ENCODE assay signal across 11 mouse cellular contexts in the genomic region with DNA sequence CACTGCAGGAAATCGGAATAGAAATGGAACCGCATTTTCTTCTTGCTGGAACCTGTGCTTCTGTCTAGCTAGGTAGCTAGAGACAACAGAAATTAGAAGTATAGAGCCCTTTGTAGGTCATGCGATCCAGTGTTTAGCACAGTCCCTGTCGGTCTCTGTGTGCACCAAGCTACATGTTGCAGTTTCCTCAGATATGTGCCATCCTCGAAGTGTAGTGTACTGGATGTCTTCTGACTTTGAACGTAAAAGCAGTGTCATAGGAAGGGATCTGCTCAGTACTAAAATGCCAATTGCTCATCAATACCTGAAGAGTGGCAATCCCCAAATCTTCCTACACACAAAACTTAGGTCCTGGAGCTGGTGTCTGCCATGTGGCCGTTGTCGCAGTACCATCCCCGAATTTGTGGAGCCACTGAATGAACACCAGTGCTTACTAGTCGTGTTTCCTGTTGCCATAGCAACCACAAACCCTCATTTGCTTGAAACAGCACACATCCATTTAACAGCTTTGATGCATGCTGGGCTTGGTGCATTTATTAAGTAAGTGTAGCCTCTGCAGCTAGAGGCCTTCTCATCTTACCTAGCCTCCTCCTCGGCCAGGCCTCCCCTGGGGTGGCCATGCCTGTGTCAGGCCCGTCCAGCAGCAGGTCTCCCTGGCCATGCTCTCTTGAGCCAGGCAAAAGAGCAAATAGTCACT.
DNase-seq lines count a peak whose midpoint lies in the region; ATAC-seq lines count a peak whose summit lies in the region.
"Had no signal": no experiment of that assay in that cellular context is flagged by ENCODE, and none has a peak within 500 bp of the region (broad histone marks: within the 10 kb centered on the region; RNA-seq: fewer than 3 reads in every experiment).

No protein-coding gene starts in this region.

- WGBS in forebrain, embryonic 11.5 days, result 55% methylated on average over 12 of the region's 12 CpGs
- 57% methylated on average over 12 of the region's 12 CpGs for WGBS in forebrain, embryonic 10.5 days
- WGBS in hindbrain, embryonic 12.5 days, result 45% methylated on average over 12 of the region's 12 CpGs
- 37% methylated on average over 12 of the region's 12 CpGs for WGBS in midbrain, embryonic 15.5 days

- no peaks in the 10 kb centered on the region for H3K36me3 ChIP-seq in forebrain, embryonic 11.5 days (ENCODE audit: control insufficient read depth, insufficient read depth, low read length)
- H3K36me3 ChIP-seq in forebrain, embryonic 10.5 days (replicated peaks), result no peaks in the 10 kb centered on the region
- H3K36me3 ChIP-seq in hindbrain, embryonic 12.5 days, result no peaks in the 10 kb centered on the region
- no peaks in the 10 kb centered on the region for H3K36me3 ChIP-seq in midbrain, embryonic 15.5 days (replicated peaks)
- H3K36me3 ChIP-seq: lung, embryonic 15.5 days had no signal

- no peak overlapping the region for H3K4me3 ChIP-seq in forebrain, embryonic 11.5 days (ENCODE audit: low read depth, low read length)
- H3K4me3 ChIP-seq in forebrain, embryonic 10.5 days, result no peak overlapping the region
- H3K4me3 ChIP-seq in hindbrain, embryonic 12.5 days, result no peak overlapping the region
- no peak overlapping the region for H3K4me3 ChIP-seq in midbrain, embryonic 15.5 days
- H3K4me3 ChIP-seq: embryonic facial prominence, embryonic 13.5 days; lung, embryonic 15.5 days had no signal

- H3K4me2 ChIP-seq in forebrain, embryonic 11.5 days (ENCODE audit: low read depth, low read length, severe bottlenecking), result no peak overlapping the region
- H3K4me2 ChIP-seq in hindbrain, embryonic 12.5 days (replicated peaks), result no peak overlapping the region
- H3K4me2 ChIP-seq in midbrain, embryonic 15.5 days, result no peak overlapping the region
- H3K4me2 ChIP-seq: embryonic facial prominence, embryonic 13.5 days; lung, embryonic 15.5 days had no signal

- no peak overlapping the region for H3K27ac ChIP-seq in forebrain, embryonic 11.5 days (ENCODE audit: low read depth, low read length)
- no peak overlapping the region for H3K27ac ChIP-seq in forebrain, embryonic 10.5 days
- no peak overlapping the region for H3K27ac ChIP-seq in hindbrain, embryonic 12.5 days
- peak overlapping the region; percentile 61 for H3K27ac ChIP-seq in midbrain, embryonic 15.5 days
- H3K27ac ChIP-seq: embryonic facial prominence, embryonic 13.5 days had no signal

- H3K9me3 ChIP-seq in forebrain, embryonic 11.5 days (ENCODE audit: control insufficient read depth, low read length), result no peaks in the 10 kb centered on the region
- no peaks in the 10 kb centered on the region for H3K9me3 ChIP-seq in forebrain, embryonic 10.5 days
- H3K9me3 ChIP-seq in hindbrain, embryonic 12.5 days (replicated peaks), result no peaks in the 10 kb centered on the region
- H3K9me3 ChIP-seq in midbrain, embryonic 15.5 days, result no peaks in the 10 kb centered on the region
- H3K9me3 ChIP-seq: embryonic facial prominence, embryonic 13.5 days; lung, embryonic 15.5 days had no signal

- no peaks in the 10 kb centered on the region for H3K27me3 ChIP-seq in forebrain, embryonic 11.5 days (ENCODE audit: control insufficient read depth, insufficient read depth, low read length)
- H3K27me3 ChIP-seq in forebrain, embryonic 10.5 days (ENCODE audit: poor library complexity, severe bottlenecking), result 0 out of 2 replicates have a peak, but pooled peaks cover 6% of the 10 kb centered on the region
- no peaks in the 10 kb centered on the region for H3K27me3 ChIP-seq in hindbrain, embryonic 12.5 days
- H3K27me3 ChIP-seq in midbrain, embryonic 15.5 days (replicated peaks), result no peaks in the 10 kb centered on the region
- H3K27me3 ChIP-seq: embryonic facial prominence, embryonic 13.5 days; lung, embryonic 15.5 days had no signal

- H3K9ac ChIP-seq in forebrain, embryonic 11.5 days (ENCODE audit: low read length), result no peak overlapping the region
- 0 out of 2 replicates have a peak overlapping the region, but pooled peaks have one; percentile 14 for H3K9ac ChIP-seq in hindbrain, embryonic 12.5 days
- H3K9ac ChIP-seq in midbrain, embryonic 15.5 days, result no peak overlapping the region
- H3K9ac ChIP-seq: embryonic facial prominence, embryonic 13.5 days; lung, embryonic 15.5 days had no signal

- peaks cover 10% of the 10 kb centered on the region; the same call in 1 of the 2 replicates for H3K4me1 ChIP-seq in forebrain, embryonic 11.5 days (replicated peaks; ENCODE audit: control insufficient read depth, insufficient read depth, low read length)
- peaks cover 32% of the 10 kb centered on the region for H3K4me1 ChIP-seq in forebrain, embryonic 10.5 days
- H3K4me1 ChIP-seq in hindbrain, embryonic 12.5 days, result peaks cover 36% of the 10 kb centered on the region
- H3K4me1 ChIP-seq in midbrain, embryonic 15.5 days, result peaks cover 50% of the 10 kb centered on the region

- 0 out of 2 replicates have a peak, but pooled peaks have one; percentile 36 for ATAC-seq in forebrain, embryonic 11.5 days (replicated peaks; ENCODE audit: low FRiP score)
- peak; percentile 46; the same call in 1 of the 2 replicates for ATAC-seq in hindbrain, embryonic 12.5 days (ENCODE audit: low FRiP score)
- ATAC-seq in midbrain, embryonic 15.5 days (replicated peaks), result peak; percentile 57

- DNase-seq in forebrain, embryonic 11.5 days (ENCODE audit: low spot score), result no peak
- no peak for DNase-seq in forebrain, embryonic 10.5 days (ENCODE audit: extremely low spot score, low spot score)
- DNase-seq in NIH3T3 (ENCODE audit: low read depth), result peak; percentile 28
- no peak for DNase-seq in yolk sac, embryonic 10.5 days (ENCODE audit: low spot score)
- DNase-seq in urinary bladder, postnatal 36 days (ENCODE audit: low spot score in 2 of 2), result no peak
- no peak for DNase-seq in spleen, postnatal 14 days (ENCODE audit: low spot score in 2 of 2)
- DNase-seq: thymus, postnatal 25 days had no signal
